Mouse (Mus musculus) embryo, embryonic 11.5 days (tissue): ENCODE measurements around the gene Slc35b1.

ENCODE experiments used
- DNase-seq: peaks from one replicate; pipeline ENCODE4 v3.0.0-alpha.2; 2012; ENCODE audit warnings: low read depth, low spot score

Gene Slc35b1

DNA sequence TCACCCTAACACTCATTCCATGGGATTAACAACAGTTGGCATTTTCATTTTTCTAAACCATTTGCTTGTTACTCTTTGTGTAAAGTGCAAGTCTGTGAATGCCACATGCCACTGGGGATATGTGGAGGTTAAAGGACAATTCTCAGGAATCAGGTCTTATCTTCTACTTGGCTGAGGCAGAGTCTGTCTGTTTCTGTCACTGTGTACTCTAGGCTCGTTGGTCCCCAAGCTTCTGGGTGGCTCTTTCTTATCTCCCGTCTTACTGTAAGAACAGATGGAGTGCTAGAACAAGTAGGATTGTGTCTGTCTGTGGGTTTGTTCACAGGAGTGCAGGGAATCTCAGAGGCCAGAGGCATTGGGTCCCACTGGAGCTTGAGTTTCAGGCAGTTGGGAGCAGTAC is 46.9 kb downstream of the Slc35b1 start:
- no peak for DNase-seq

DNA sequence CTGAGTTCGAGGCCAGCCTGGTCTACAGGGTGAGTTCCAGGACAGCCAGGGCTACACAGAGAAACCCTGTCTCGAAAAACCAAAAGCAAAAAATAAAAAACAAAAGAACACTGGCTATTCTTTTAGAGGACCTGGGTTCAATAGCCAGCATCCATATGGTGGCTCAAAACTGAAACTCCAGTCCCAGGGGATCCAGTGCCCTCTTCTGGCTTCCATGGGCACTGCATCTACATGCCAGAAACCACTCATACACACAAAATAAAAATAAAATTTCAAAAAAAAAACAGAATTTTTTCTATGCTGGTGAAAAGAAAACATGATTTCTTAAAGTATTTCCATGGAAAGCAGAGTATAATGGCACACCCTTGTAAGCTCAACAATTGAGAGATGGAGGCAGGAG is 47.7 kb downstream of the Slc35b1 start:
- no peak for DNase-seq
